Mouse (Mus musculus) neural tube, embryonic 13.5 days (tissue): ENCODE results near the gene Slc25a18. TPM values are rescaled to one million over a fixed set of nuclear protein-coding genes. Genes with fewer than 3 reads are reported as not detected.
A peak's percentile ranks its signal among the peaks of the same experiment; 100 is the strongest.

ENCODE experiments used
- ATAC-seq: fragments of 200-750 bp; cut with Nextera tagmentation; 2 replicates; pipeline ENCODE4 v1.8.0; 2017; ENCODE audit warnings: low read depth, mild to moderate bottlenecking, moderate TSS enrichment, moderate library complexity
- H3K27ac ChIP-seq: fragments of 300-500 bp; sonication (generic); replicated peaks from 2 replicates; pipeline ENCODE4 v1.5.1; 2015; ENCODE audit warnings: moderate library complexity, mild to moderate bottlenecking, inconsistent platforms
- H3K27me3 ChIP-seq: fragments of 300-500 bp; sonication (generic); 2 replicates; pipeline ENCODE4 v1.6.1; 2015; ENCODE audit warnings: mild to moderate bottlenecking, inconsistent platforms
- H3K36me3 ChIP-seq: fragments of 300-500 bp; sonication (generic); 2 replicates; pipeline ENCODE4 v1.6.1; 2015; ENCODE audit warnings: mild to moderate bottlenecking, inconsistent platforms
- H3K4me1 ChIP-seq: fragments of 300-500 bp; sonication (generic); replicated peaks from 2 replicates; pipeline ENCODE4 v1.6.1; 2015; ENCODE audit warnings: inconsistent platforms
- H3K4me2 ChIP-seq: fragments of 300-500 bp; sonication (generic); 2 replicates; pipeline ENCODE4 v1.6.1; 2015; ENCODE audit warnings: inconsistent platforms, mild to moderate bottlenecking, moderate library complexity
- H3K4me3 ChIP-seq: fragments of 300-500 bp; sonication (generic); 2 replicates; pipeline ENCODE4 v1.5.1; 2015; ENCODE audit warnings: mild to moderate bottlenecking, inconsistent platforms
- H3K9ac ChIP-seq: fragments of 300-500 bp; sonication (generic); 2 replicates; pipeline ENCODE4 v1.6.1; 2015; ENCODE audit warnings: moderate library complexity, mild to moderate bottlenecking, inconsistent platforms
- H3K9me3 ChIP-seq: fragments of 300-500 bp; sonication (generic); 2 replicates; pipeline ENCODE4 v1.6.1; 2016; ENCODE audit warnings: inconsistent platforms
- WGBS: fragments of 180-500 bp; shearing (Covaris S2); methylation state at CpG from one replicate; pipeline ENCODE4 v1.1.7; 2015; 5-methylcytosine and 5-hydroxymethylcytosine counted together
- polyA plus RNA-seq: library from polyadenylated mRNA; unstranded; fragments of >200 nt; fragmentation: Nextera tagmentation; extraction: Ambion mirVana; gene quantifications from 2 replicates; pipeline ENCODE4 v1.2.1, GENCODE M21; 2015

Slc25a18 gene
- polyA plus RNA-seq, result 9.5 and 11.5 TPM in 2 replicates

- WGBS, result 17% methylated on average over 5 of the region's 5 CpGs
- Histone ChIP-seq H3K9ac (0 out of 2 replicates have a peak within 1 kb of the TSS, but pooled peaks have one; percentile 13), H3K4me2 (peak within 1 kb of the TSS; percentile 35)
Measured at GRCm38 (mm10) chr6:120773149-120773628, at the start of gene Slc25a18. TSS of gene Slc25a18 (plus strand) at chr6:120773578.

GRCm38 (mm10) chr6:120725986-120726385, 47.4 kb upstream of the Slc25a18 start:
- Histone ChIP-seq H3K4me3 (no peak overlapping the region), H3K27me3 (no peaks in the 10 kb centered on the region), H3K4me1 (no peaks in the 10 kb centered on the region), H3K4me2 (no peak overlapping the region), H3K9me3 (no peaks in the 10 kb centered on the region), H3K27ac (no peak overlapping the region), H3K9ac (no peak overlapping the region), H3K36me3 (no peaks in the 10 kb centered on the region)
- WGBS, result 72% methylated on average over 2 of the region's 2 CpGs
- no peak for ATAC-seq

More at GRCm38 (mm10) chr6:120773149-120773628, at the start of gene Slc25a18:
- H3K4me1 ChIP-seq, result peaks cover 35% of the 10 kb centered on the region
- H3K27ac ChIP-seq, result peak within 1 kb of the TSS; percentile 84
- H3K4me3 ChIP-seq, result no peak within 1 kb of the TSS
- H3K36me3 ChIP-seq, result 0 out of 2 replicates have a peak, but pooled peaks cover 3% of the 10 kb centered on the region
- no peaks in the 10 kb centered on the region for H3K9me3 ChIP-seq
- no peaks in the 10 kb centered on the region for H3K27me3 ChIP-seq
- ATAC-seq, result peak; percentile 86

- Histone ChIP-seq H3K9me3 (no peaks in the 10 kb centered on the region), H3K4me1 (no peaks in the 10 kb centered on the region), H3K36me3 (peaks cover 27% of the 10 kb centered on the region), H3K4me3 (no peak overlapping the region), H3K4me2 (no peak overlapping the region), H3K27ac (no peak overlapping the region), H3K9ac (no peak overlapping the region), H3K27me3 (no peaks in the 10 kb centered on the region)
- ATAC-seq, result no peak
- WGBS, result 88% methylated on average over 3 of the region's 3 CpGs
Measured at GRCm38 (mm10) chr6:120736011-120736410, 37.4 kb upstream of the Slc25a18 start.

- H3K4me2 ChIP-seq, result no peak overlapping the region
- H3K4me3 ChIP-seq, result no peak overlapping the region
- 79% methylated on average over 3 of the region's 3 CpGs for WGBS
- H3K4me1 ChIP-seq, result no peaks in the 10 kb centered on the region
- no peaks in the 10 kb centered on the region for H3K27me3 ChIP-seq
- peaks cover 27% of the 10 kb centered on the region for H3K36me3 ChIP-seq
- peak; percentile 72 for ATAC-seq
- H3K9me3 ChIP-seq, result no peaks in the 10 kb centered on the region
- H3K9ac ChIP-seq, result no peak overlapping the region
- no peak overlapping the region for H3K27ac ChIP-seq
Measured at GRCm38 (mm10) chr6:120736566-120736965, 36.8 kb upstream of the Slc25a18 start.

GRCm38 (mm10) chr6:120743130-120743529, 30.2 kb upstream of the Slc25a18 start:
- H3K4me2 ChIP-seq, result no peak overlapping the region
- ATAC-seq, result no peak
- no peaks in the 10 kb centered on the region for H3K4me1 ChIP-seq
- no peak overlapping the region for H3K4me3 ChIP-seq
- 89% methylated on average over 2 of the region's 2 CpGs for WGBS
- peaks cover 7% of the 10 kb centered on the region for H3K36me3 ChIP-seq
- no peak overlapping the region for H3K27ac ChIP-seq
- no peaks in the 10 kb centered on the region for H3K9me3 ChIP-seq
- H3K27me3 ChIP-seq, result no peaks in the 10 kb centered on the region
- no peak overlapping the region for H3K9ac ChIP-seq

- 88% methylated on average over 7 of the region's 7 CpGs for WGBS
- Histone ChIP-seq H3K4me3 (no peak overlapping the region), H3K36me3 (no peaks in the 10 kb centered on the region), H3K9me3 (no peaks in the 10 kb centered on the region), H3K27me3 (no peaks in the 10 kb centered on the region), H3K4me2 (no peak overlapping the region), H3K4me1 (no peaks in the 10 kb centered on the region), H3K27ac (no peak overlapping the region), H3K9ac (no peak overlapping the region)
- no peak for ATAC-seq
Measured at GRCm38 (mm10) chr6:120744266-120744665, 29.1 kb upstream of the Slc25a18 start.

- WGBS, result 94% methylated on average over 2 of the region's 2 CpGs
- Histone ChIP-seq H3K9ac (no peak overlapping the region), H3K27me3 (no peaks in the 10 kb centered on the region), H3K4me3 (no peak overlapping the region), H3K27ac (no peak overlapping the region), H3K36me3 (peaks cover 11% of the 10 kb centered on the region), H3K4me2 (no peak overlapping the region), H3K4me1 (no peaks in the 10 kb centered on the region), H3K9me3 (no peaks in the 10 kb centered on the region)
- ATAC-seq, result no peak
Measured at GRCm38 (mm10) chr6:120746416-120746815, 27.0 kb upstream of the Slc25a18 start.

GRCm38 (mm10) chr6:120761151-120761550, 12.2 kb upstream of the Slc25a18 start:
- WGBS, result 91% methylated on average over 2 of the region's 2 CpGs

GRCm38 (mm10) chr6:120769972-120770371, 3.4 kb upstream of the Slc25a18 start:
- Histone ChIP-seq H3K9ac (no peak overlapping the region), H3K4me1 (peaks cover 29% of the 10 kb centered on the region), H3K4me2 (no peak overlapping the region), H3K4me3 (no peak overlapping the region), H3K36me3 (peaks cover 25% of the 10 kb centered on the region), H3K27me3 (no peaks in the 10 kb centered on the region), H3K27ac (no peak overlapping the region), H3K9me3 (no peaks in the 10 kb centered on the region)
- ATAC-seq, result no peak
- WGBS, result 94% methylated on average over 1 of the region's 1 CpGs

More at GRCm38 (mm10) chr6:120761151-120761550, 12.2 kb upstream of the Slc25a18 start:
- H3K4me2 ChIP-seq, result no peak overlapping the region
- no peaks in the 10 kb centered on the region for H3K9me3 ChIP-seq
- no peak overlapping the region for H3K4me3 ChIP-seq
- no peaks in the 10 kb centered on the region for H3K4me1 ChIP-seq
- no peak overlapping the region for H3K9ac ChIP-seq
- no peaks in the 10 kb centered on the region for H3K27me3 ChIP-seq
- ATAC-seq, result no peak
- peaks cover 82% of the 10 kb centered on the region for H3K36me3 ChIP-seq
- H3K27ac ChIP-seq, result no peak overlapping the region

GRCm38 (mm10) chr6:120771366-120771765, 2.0 kb upstream of the Slc25a18 start:
- peaks cover 15% of the 10 kb centered on the region for H3K36me3 ChIP-seq
- no peaks in the 10 kb centered on the region for H3K9me3 ChIP-seq
- H3K9ac ChIP-seq, result no peak overlapping the region
- ATAC-seq, result no peak
- no peaks in the 10 kb centered on the region for H3K27me3 ChIP-seq
- H3K4me3 ChIP-seq, result no peak overlapping the region
- peak overlapping the region; percentile 84; the same call in 1 of the 2 replicates for H3K27ac ChIP-seq
- peaks cover 34% of the 10 kb centered on the region for H3K4me1 ChIP-seq
- 81% methylated on average over 1 of the region's 1 CpGs for WGBS
- no peak overlapping the region for H3K4me2 ChIP-seq

- Histone ChIP-seq H3K9ac (no peak overlapping the region), H3K4me3 (no peak overlapping the region)
Measured at GRCm38 (mm10) chr6:120772025-120772424, 1.4 kb upstream of the Slc25a18 start.

GRCm38 (mm10) chr6:120773763-120774162, 385 bp downstream of the Slc25a18 start:
- Histone ChIP-seq H3K4me2 (peak overlapping the region; percentile 35), H3K9ac (no peak overlapping the region), H3K4me1 (peaks cover 35% of the 10 kb centered on the region), H3K4me3 (no peak overlapping the region), H3K27me3 (no peaks in the 10 kb centered on the region), H3K9me3 (no peaks in the 10 kb centered on the region), H3K36me3 (no peaks in the 10 kb centered on the region), H3K27ac (peak overlapping the region; percentile 84)
- peak; percentile 60 for ATAC-seq
- WGBS, result 48% methylated on average over 6 of the region's 6 CpGs

More at GRCm38 (mm10) chr6:120772025-120772424, 1.4 kb upstream of the Slc25a18 start:
- Histone ChIP-seq H3K36me3 (0 out of 2 replicates have a peak, but pooled peaks cover 8% of the 10 kb centered on the region), H3K27ac (peak overlapping the region; percentile 84), H3K4me2 (no peak overlapping the region), H3K9me3 (no peaks in the 10 kb centered on the region), H3K27me3 (no peaks in the 10 kb centered on the region), H3K4me1 (peaks cover 35% of the 10 kb centered on the region)
- no peak for ATAC-seq

GRCm38 (mm10) chr6:120776286-120776685, 2.9 kb downstream of the Slc25a18 start:
- no peaks in the 10 kb centered on the region for H3K9me3 ChIP-seq
- H3K4me1 ChIP-seq, result peaks cover 35% of the 10 kb centered on the region
- no peak overlapping the region for H3K4me3 ChIP-seq
- no peak overlapping the region for H3K9ac ChIP-seq
- 86% methylated on average over 3 of the region's 3 CpGs for WGBS
- no peaks in the 10 kb centered on the region for H3K36me3 ChIP-seq
- H3K27me3 ChIP-seq, result no peaks in the 10 kb centered on the region
- no peak for ATAC-seq
- no peak overlapping the region for H3K27ac ChIP-seq
- no peak overlapping the region for H3K4me2 ChIP-seq
